Mouse (Mus musculus) liver, postnatal 0 days (tissue): ENCODE measurements around the gene Agps. TPM values are rescaled to one million over a fixed set of nuclear protein-coding genes. Genes with fewer than 3 reads are reported as not detected.

ENCODE experiments used
- ATAC-seq: fragments of 200-750 bp; cut with Nextera tagmentation; 2 replicates; pipeline ENCODE4 v1.8.0; 2017; ENCODE audit warnings: mild to moderate bottlenecking, moderate library complexity
- DNase-seq: peaks from one replicate; pipeline ENCODE4 v3.0.0-alpha.2; 2016
- H3K27ac ChIP-seq: fragments of 300-500 bp; sonication (generic); 2 replicates; pipeline ENCODE4 v1.5.1; 2014; ENCODE audit warnings: antibody characterized with exemption, moderate library complexity, mild to moderate bottlenecking, low read depth
- H3K27me3 ChIP-seq: fragments of 300-500 bp; sonication (generic); 2 replicates; pipeline ENCODE4 v1.6.1; 2014; ENCODE audit warnings: low read length, control low read depth, mixed read lengths; ENCODE audit not compliant: insufficient read depth
- H3K36me3 ChIP-seq: fragments of 300-500 bp; sonication (generic); replicated peaks from 2 replicates; pipeline ENCODE4 v1.6.1; 2014; ENCODE audit warnings: mild to moderate bottlenecking, control low read depth, low read length, moderate library complexity, mixed read lengths; ENCODE audit not compliant: insufficient read depth
- H3K4me1 ChIP-seq: fragments of 300-500 bp; sonication (generic); 2 replicates; pipeline ENCODE4 v1.6.1; 2014; ENCODE audit warnings: antibody characterized with exemption, mild to moderate bottlenecking, control low read depth; ENCODE audit not compliant: insufficient read depth
- H3K4me2 ChIP-seq: fragments of 300-500 bp; sonication (generic); 2 replicates; pipeline ENCODE4 v1.6.1; 2014; ENCODE audit warnings: low read depth, mild to moderate bottlenecking, low read length, moderate library complexity, mixed read lengths
- H3K4me3 ChIP-seq: fragments of 300-500 bp; sonication (generic); 2 replicates; pipeline ENCODE4 v1.5.1; 2014; ENCODE audit warnings: low read depth, low read length
- H3K9ac ChIP-seq: fragments of 300-500 bp; sonication (generic); replicated peaks from 2 replicates; pipeline ENCODE4 v1.6.1; 2014; ENCODE audit warnings: mild to moderate bottlenecking, moderate library complexity
- H3K9me3 ChIP-seq: fragments of 300-500 bp; sonication (generic); 2 replicates; pipeline ENCODE4 v1.6.1; 2016; ENCODE audit warnings: mild to moderate bottlenecking, control low read depth, low read length, mixed read lengths
- CTCF ChIP-seq: sonication (generic); IDR thresholded peaks from 2 replicates; pipeline ENCODE4 v1.5.1; 2016; ENCODE audit warnings: antibody characterized with exemption, low read depth
- EP300 ChIP-seq: IDR thresholded peaks from 2 replicates; pipeline ENCODE4 v1.6.1; 2016; ENCODE audit warnings: antibody characterized with exemption, low read depth, mild to moderate bottlenecking
- WGBS: fragments of 180-500 bp; shearing (Covaris S2); extraction: QIAGEN DNeasy Blood & Tissue Kit; methylation state at CpG from one replicate; pipeline ENCODE4 v1.1.7; 2014; ENCODE audit not compliant: insufficient replicate concordance; 5-methylcytosine and 5-hydroxymethylcytosine counted together
- polyA plus RNA-seq: library from polyadenylated mRNA; unstranded; fragments of >200 nt; fragmentation: Nextera tagmentation; extraction: Ambion mirVana; gene quantifications from 2 replicates; pipeline ENCODE4 v1.2.1, GENCODE M21; 2015

Gene Agps
- polyA plus RNA-seq, 1 experiment from 2014 or later = 5.7 TPM

DNA sequence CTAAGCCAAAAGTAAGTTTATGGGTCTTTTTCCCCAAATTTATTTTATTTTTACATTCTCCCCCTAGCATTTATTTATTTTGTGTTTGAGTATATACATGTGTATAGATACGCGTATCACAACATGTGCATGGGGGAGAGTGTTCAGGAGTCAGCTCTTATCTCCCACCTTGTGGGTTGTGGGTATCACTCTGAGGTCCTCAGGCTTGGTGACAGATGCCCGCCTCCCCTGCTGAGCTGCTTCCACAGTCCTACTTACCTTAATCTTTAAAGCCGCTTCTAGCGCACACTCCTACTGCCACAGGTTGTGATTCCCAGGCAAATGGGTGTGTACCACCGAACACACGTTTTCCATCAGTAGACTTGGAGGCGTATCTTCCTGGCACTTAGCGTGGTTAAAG is 69.9 kb downstream of the Agps start:
- no peak for ATAC-seq

DNA sequence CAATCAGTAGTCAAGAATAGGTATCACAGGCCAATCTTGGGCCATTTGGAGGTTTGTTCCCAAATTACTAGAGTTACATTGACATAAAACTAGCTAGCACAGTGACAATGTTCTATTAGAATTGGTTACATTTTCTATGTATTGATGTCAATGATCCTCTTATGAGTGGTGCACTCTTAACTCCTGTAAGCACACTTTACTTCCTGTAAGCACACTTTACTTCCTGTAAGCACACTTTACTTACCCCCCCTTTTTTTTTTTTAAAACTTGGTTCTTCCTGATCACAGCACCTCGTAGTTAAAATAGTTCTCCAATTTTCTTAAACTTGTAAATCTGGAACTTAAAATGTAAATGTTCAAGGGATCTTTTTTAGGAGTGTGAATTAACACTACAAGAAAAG is 75.2 kb downstream of the Agps start:
- Histone ChIP-seq H3K27ac (no peak overlapping the region), H3K4me3 (no peak overlapping the region), H3K9ac (no peak overlapping the region), H3K36me3 (peaks cover 37% of the 10 kb centered on the region), H3K4me1 (no peaks in the 10 kb centered on the region), H3K9me3 (no peaks in the 10 kb centered on the region), H3K27me3 (no peaks in the 10 kb centered on the region), H3K4me2 (no peak overlapping the region)
- 60% methylated on average over 1 of the region's 1 CpGs for WGBS
- no peak for ATAC-seq
- DNase-seq = no peak
- TF ChIP-seq EP300 = no peak
- TF ChIP-seq CTCF = no peak

More for the DNA sequence above, 69.9 kb downstream of the Agps start:
- Histone ChIP-seq H3K27ac (no peak overlapping the region), H3K9ac (no peak overlapping the region), H3K4me3 (no peak overlapping the region), H3K9me3 (peaks cover 2% of the 10 kb centered on the region; the same call in 1 of the 2 replicates), H3K4me1 (no peaks in the 10 kb centered on the region), H3K4me2 (no peak overlapping the region), H3K36me3 (peaks cover 25% of the 10 kb centered on the region), H3K27me3 (no peaks in the 10 kb centered on the region)
- WGBS = 79% methylated on average over 9 of the region's 9 CpGs
- DNase-seq = no peak
- TF ChIP-seq EP300 = no peak
- no peak for TF ChIP-seq CTCF

DNA sequence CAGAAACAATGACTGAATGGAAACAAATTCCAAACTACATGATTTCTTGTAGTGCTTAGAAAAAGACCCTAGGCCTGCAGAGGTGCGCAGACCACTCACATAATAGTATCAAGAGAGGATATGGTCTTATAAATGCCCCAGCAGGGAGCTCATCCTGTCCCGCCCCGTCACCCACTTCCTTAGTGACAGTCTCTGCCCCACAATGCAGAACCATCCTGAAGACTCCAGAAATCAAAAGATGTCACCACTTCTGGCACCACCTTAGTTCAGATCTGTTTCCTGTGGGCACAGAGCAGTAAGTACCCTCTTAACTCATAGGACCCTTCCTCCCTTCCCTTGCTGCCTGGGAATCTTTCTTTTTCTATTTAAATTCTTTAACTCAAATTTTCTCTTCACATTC is 83.1 kb downstream of the Agps start:
- no peak overlapping the region for H3K4me3 ChIP-seq
- no peaks in the 10 kb centered on the region for H3K9me3 ChIP-seq
- no peak for ATAC-seq
- H3K4me1 ChIP-seq = no peaks in the 10 kb centered on the region
- 74% methylated on average over 3 of the region's 3 CpGs for WGBS
- H3K27ac ChIP-seq = no peak overlapping the region
- H3K36me3 ChIP-seq = peaks cover 30% of the 10 kb centered on the region
- TF ChIP-seq EP300 = no peak
- TF ChIP-seq CTCF = no peak
- H3K27me3 ChIP-seq = no peaks in the 10 kb centered on the region
- DNase-seq = no peak
- no peak overlapping the region for H3K4me2 ChIP-seq
- H3K9ac ChIP-seq = no peak overlapping the region

DNA sequence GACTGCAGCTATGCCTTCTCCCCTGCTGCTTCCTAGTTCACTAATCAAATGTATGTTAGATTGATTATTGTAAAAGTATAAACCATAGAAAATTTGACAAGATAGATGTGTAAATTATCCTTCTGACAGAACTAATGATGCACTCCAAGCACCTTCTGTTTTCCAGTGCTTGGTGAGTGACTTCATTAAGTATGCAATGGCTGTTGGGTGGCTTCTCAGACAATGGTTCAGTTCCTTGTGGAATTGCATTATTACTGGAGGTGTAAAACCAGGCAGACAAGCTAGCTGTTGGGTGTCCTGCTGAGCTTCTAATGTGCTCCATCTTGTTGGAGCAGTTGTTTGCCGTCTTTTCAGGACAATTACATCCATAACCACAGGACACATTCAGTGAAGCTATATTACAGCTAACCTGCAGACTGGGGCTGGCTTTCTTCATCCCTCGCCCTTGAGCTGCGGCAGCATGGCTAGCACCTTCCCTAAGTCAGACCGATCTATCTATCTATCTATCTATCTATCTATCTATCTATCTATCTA is 91.9 kb downstream of the Agps start:
- Histone ChIP-seq H3K4me1 (no peaks in the 10 kb centered on the region), H3K36me3 (peaks cover 16% of the 10 kb centered on the region), H3K4me3 (no peak overlapping the region), H3K9ac (no peak overlapping the region), H3K4me2 (no peak overlapping the region), H3K27ac (no peak overlapping the region), H3K27me3 (no peaks in the 10 kb centered on the region), H3K9me3 (no peaks in the 10 kb centered on the region)
- WGBS = 90% methylated on average over 4 of the region's 4 CpGs
- no peak for TF ChIP-seq EP300
- TF ChIP-seq CTCF = no peak
- ATAC-seq = no peak
- no peak for DNase-seq

DNA sequence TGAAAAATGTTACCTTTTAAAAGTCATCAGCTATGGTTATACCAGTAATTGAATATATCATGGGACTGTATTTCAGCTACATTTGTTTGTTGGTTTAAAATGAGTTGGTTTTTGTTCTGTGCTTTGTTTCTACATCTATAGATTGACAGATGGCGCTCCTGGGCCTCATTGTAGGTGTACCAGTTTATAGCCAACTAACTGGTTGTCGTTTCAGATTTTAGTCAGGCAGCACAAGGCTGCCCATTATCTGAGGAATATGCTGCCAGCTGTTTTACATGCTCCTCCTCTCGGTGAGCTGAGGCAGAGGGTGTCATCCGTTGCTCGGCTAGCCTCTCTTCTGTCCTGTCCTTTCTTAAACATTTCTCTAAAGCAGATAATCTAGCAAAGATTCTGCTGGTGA is 94.1 kb downstream of the Agps start:
- no peak overlapping the region for H3K4me3 ChIP-seq
- 79% methylated on average over 5 of the region's 5 CpGs for WGBS
- DNase-seq (no peak), ATAC-seq (no peak)
- no peak overlapping the region for H3K4me2 ChIP-seq
- H3K27ac ChIP-seq = no peak overlapping the region
- H3K9ac ChIP-seq = no peak overlapping the region
- no peaks in the 10 kb centered on the region for H3K27me3 ChIP-seq
- H3K36me3 ChIP-seq = peaks cover 24% of the 10 kb centered on the region
- no peaks in the 10 kb centered on the region for H3K4me1 ChIP-seq
- TF ChIP-seq CTCF = no peak
- no peak for TF ChIP-seq EP300
- no peaks in the 10 kb centered on the region for H3K9me3 ChIP-seq

DNA sequence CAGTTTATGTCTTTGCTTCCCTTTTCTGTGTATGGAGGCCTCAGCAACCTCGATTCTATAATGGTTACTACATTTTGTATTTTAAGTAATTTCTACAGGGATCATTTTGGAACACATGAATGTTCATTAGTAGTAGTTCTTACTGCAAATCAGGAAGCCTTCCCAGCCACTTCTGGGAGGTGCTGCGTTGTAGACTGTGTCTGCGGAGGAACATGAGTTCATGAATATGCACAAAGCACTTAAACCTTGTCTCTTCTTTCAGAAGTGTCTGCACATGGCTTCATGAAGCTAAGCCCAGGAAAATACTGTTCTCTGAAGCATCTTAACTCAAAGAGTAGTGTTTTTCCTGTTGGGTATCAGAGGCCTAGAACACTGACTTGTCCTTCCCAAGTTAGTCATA is 96.0 kb downstream of the Agps start:
- no peak for TF ChIP-seq EP300
- TF ChIP-seq CTCF = no peak
- H3K9ac ChIP-seq = no peak overlapping the region
- no peak overlapping the region for H3K4me3 ChIP-seq
- H3K36me3 ChIP-seq = peaks cover 20% of the 10 kb centered on the region
- no peaks in the 10 kb centered on the region for H3K27me3 ChIP-seq
- DNase-seq (no peak), ATAC-seq (no peak)
- H3K27ac ChIP-seq = no peak overlapping the region
- 85% methylated on average over 3 of the region's 3 CpGs for WGBS
- H3K4me1 ChIP-seq = no peaks in the 10 kb centered on the region
- H3K9me3 ChIP-seq = no peaks in the 10 kb centered on the region
- H3K4me2 ChIP-seq = no peak overlapping the region

DNA sequence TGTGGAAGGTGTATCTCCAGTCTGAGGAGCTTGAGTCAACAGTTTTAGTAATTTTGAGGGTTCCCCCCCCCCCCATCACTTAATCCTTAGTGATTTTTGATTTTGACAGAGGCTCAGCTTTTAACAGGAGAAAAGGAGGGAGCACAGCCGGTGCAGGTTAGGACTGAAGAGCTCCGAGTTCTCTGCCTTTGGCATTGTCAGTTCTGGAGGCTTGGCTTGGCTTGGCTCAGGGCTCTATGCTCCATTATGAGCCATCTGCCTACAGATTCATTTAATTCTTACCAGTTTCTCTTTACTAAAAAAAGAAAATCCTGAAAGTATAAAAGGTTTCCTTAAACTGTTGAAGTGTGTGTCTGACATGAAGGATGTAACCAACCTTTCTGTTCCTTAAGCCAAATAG is 97.2 kb downstream of the Agps start:
- Histone ChIP-seq H3K4me2 (no peak overlapping the region), H3K4me1 (no peaks in the 10 kb centered on the region), H3K36me3 (peaks cover 16% of the 10 kb centered on the region), H3K27ac (no peak overlapping the region), H3K9ac (no peak overlapping the region), H3K9me3 (no peaks in the 10 kb centered on the region), H3K4me3 (no peak overlapping the region), H3K27me3 (no peaks in the 10 kb centered on the region)
- TF ChIP-seq CTCF (no peak), EP300 (no peak)
- ATAC-seq (no peak), DNase-seq (no peak)
- 88% methylated on average over 2 of the region's 2 CpGs for WGBS
